Mouse (Mus musculus) neural tube, embryonic 15.5 days (tissue): ENCODE measurements around the gene Myo3b. TPM values are rescaled to one million over a fixed set of nuclear protein-coding genes. Genes with fewer than 3 reads are reported as not detected.

Source experiments
- ATAC-seq: fragments of 200-750 bp; cut with Nextera tagmentation; 2 replicates; pipeline ENCODE4 v1.8.0; 2017; ENCODE audit warnings: mild to moderate bottlenecking, moderate TSS enrichment, moderate library complexity; ENCODE audit not compliant: low FRiP score
- H3K27ac ChIP-seq: fragments of 300-500 bp; sonication (generic); replicated peaks from 2 replicates; pipeline ENCODE4 v1.5.1; 2015; ENCODE audit warnings: mild to moderate bottlenecking, inconsistent platforms
- H3K27me3 ChIP-seq: fragments of 300-500 bp; sonication (generic); replicated peaks from 2 replicates; pipeline ENCODE4 v1.6.1; 2015; ENCODE audit warnings: inconsistent platforms
- H3K36me3 ChIP-seq: fragments of 300-500 bp; sonication (generic); 2 replicates; pipeline ENCODE4 v1.6.1; 2015; ENCODE audit warnings: inconsistent platforms
- H3K4me1 ChIP-seq: fragments of 300-500 bp; sonication (generic); 2 replicates; pipeline ENCODE4 v1.6.1; 2015; ENCODE audit warnings: inconsistent platforms
- H3K4me2 ChIP-seq: fragments of 300-500 bp; sonication (generic); 2 replicates; pipeline ENCODE4 v1.6.1; 2015; ENCODE audit warnings: inconsistent platforms, mild to moderate bottlenecking, moderate library complexity
- H3K4me3 ChIP-seq: fragments of 300-500 bp; sonication (generic); replicated peaks from 2 replicates; pipeline ENCODE4 v1.5.1; 2015; ENCODE audit warnings: mild to moderate bottlenecking, inconsistent platforms
- H3K9ac ChIP-seq: fragments of 300-500 bp; sonication (generic); replicated peaks from 2 replicates; pipeline ENCODE4 v1.6.1; 2015; ENCODE audit warnings: mild to moderate bottlenecking, inconsistent platforms
- H3K9me3 ChIP-seq: fragments of 300-500 bp; sonication (generic); replicated peaks from 2 replicates; pipeline ENCODE4 v1.6.1; 2016; ENCODE audit warnings: inconsistent platforms
- WGBS: fragments of 180-500 bp; shearing (Covaris S2); methylation state at CpG from one replicate; pipeline ENCODE4 v1.1.7; 2015; ENCODE audit warnings: mixed read lengths; 5-methylcytosine and 5-hydroxymethylcytosine counted together
- polyA plus RNA-seq: library from polyadenylated mRNA; unstranded; fragments of >200 nt; fragmentation: Nextera tagmentation; extraction: Ambion mirVana; gene quantifications from 2 replicates; pipeline ENCODE4 v1.2.1, GENCODE M21; 2015

Myo3b gene
- polyA plus RNA-seq, 1 experiment from 2014 or later, result 0.19 TPM

GRCm38 (mm10) chr2:70347511-70347910 is 308.6 kb downstream of the Myo3b start:
- no peak overlapping the region for H3K9ac ChIP-seq
- H3K36me3 ChIP-seq, result no peaks in the 10 kb centered on the region
- WGBS, result 59% methylated on average over 1 of the region's 1 CpGs
- no peak overlapping the region for H3K27ac ChIP-seq
- no peaks in the 10 kb centered on the region for H3K4me1 ChIP-seq
- H3K9me3 ChIP-seq, result no peaks in the 10 kb centered on the region
- H3K4me3 ChIP-seq, result no peak overlapping the region
- no peak for ATAC-seq
- H3K4me2 ChIP-seq, result no peak overlapping the region
- no peaks in the 10 kb centered on the region for H3K27me3 ChIP-seq

DNA sequence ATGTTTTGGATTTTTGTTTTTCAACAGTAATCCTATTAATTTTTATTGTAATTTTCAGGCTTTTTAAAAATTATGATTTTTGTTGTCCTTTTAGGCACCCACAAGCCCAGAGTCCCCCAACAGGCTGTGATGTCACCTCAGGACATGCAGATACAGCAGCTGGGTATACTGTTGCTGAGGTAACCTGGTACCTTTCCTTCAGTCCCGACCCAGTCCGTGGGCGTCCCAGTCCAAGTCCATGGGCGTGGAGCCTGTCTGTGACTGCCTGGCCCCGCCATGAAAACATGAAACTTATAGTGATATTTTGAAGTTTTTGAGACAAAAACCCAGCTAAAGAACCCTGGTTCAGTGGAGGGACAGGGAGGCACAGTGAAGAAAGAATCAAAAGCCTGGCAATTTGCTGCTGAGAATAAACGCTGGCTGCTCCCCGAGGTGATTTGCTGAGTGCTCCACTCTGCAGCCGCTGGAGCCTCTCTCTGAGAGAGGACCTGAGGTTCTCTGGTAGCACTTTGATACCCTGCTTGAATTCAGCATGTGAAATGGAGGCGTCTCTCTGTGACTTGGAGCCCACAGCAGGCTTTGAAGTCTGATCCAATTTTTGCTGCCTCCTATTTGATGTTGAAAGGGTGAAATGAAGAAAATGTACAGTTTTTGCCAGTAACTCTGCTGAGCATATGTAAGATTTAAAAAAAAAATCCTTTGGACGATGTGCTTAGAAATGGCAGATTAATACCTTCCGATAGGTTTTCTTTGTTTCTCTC is 310.0 kb downstream of the Myo3b start:
- Histone ChIP-seq H3K36me3 (no peaks in the 10 kb centered on the region), H3K9ac (no peak overlapping the region), H3K4me2 (no peak overlapping the region), H3K4me1 (no peaks in the 10 kb centered on the region), H3K27me3 (no peaks in the 10 kb centered on the region), H3K4me3 (no peak overlapping the region), H3K9me3 (no peaks in the 10 kb centered on the region), H3K27ac (no peak overlapping the region)
- WGBS, result 67% methylated on average over 11 of the region's 11 CpGs
- no peak for ATAC-seq

GRCm38 (mm10) chr2:70352435-70353165 is 313.7 kb downstream of the Myo3b start:
- Histone ChIP-seq H3K9me3 (no peaks in the 10 kb centered on the region), H3K36me3 (no peaks in the 10 kb centered on the region), H3K4me1 (no peaks in the 10 kb centered on the region), H3K27me3 (no peaks in the 10 kb centered on the region), H3K9ac (no peak overlapping the region), H3K4me3 (no peak overlapping the region), H3K27ac (no peak overlapping the region), H3K4me2 (no peak overlapping the region)
- 81% methylated on average over 10 of the region's 10 CpGs for WGBS
- ATAC-seq, result no peak

DNA sequence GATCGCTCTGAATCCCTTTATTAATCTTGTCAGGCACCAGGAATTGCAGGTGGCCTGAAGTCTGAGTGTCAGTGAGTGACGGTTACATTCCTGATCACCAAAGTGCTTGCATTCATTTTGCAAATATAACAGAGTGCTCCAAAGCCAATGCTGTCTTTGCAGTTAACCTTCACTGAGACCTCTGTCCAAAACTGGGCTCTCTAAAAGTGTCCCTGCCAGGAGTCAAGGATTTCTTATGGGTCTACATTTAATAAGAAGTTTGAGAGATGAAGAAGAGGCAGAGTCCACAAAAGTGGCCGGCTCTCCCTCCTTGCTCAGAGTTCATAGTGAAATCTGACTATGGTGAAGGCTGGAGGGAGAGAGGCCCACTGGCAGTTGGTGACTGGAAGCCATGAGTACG is 315.1 kb downstream of the Myo3b start:
- no peak overlapping the region for H3K4me3 ChIP-seq
- no peaks in the 10 kb centered on the region for H3K36me3 ChIP-seq
- H3K27ac ChIP-seq, result no peak overlapping the region
- no peak for ATAC-seq
- WGBS, result 93% methylated on average over 4 of the region's 4 CpGs
- no peak overlapping the region for H3K4me2 ChIP-seq
- H3K9me3 ChIP-seq, result no peaks in the 10 kb centered on the region
- no peaks in the 10 kb centered on the region for H3K4me1 ChIP-seq
- H3K9ac ChIP-seq, result no peak overlapping the region
- no peaks in the 10 kb centered on the region for H3K27me3 ChIP-seq

DNA sequence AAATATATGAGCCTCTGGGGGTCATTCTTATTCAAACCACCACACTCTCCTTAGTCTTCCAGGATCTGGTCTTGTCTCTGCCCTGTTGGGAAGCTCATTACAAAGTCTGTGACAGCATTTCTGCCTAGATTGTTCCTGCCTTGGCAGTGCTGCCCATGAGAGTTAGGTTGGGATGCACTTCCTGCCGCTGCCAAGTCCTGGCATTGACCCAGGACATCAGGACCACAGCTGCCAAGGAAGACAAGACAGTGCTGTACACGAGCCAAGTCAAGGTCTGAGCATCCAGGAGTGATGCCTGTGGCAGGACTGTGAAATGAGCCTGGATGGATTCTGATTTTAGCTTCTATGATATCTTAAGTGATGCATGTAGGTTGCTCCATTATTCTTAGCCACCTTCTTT is 316.1 kb downstream of the Myo3b start:
- ATAC-seq, result no peak
- WGBS, result 74% methylated on average over 2 of the region's 2 CpGs

DNA sequence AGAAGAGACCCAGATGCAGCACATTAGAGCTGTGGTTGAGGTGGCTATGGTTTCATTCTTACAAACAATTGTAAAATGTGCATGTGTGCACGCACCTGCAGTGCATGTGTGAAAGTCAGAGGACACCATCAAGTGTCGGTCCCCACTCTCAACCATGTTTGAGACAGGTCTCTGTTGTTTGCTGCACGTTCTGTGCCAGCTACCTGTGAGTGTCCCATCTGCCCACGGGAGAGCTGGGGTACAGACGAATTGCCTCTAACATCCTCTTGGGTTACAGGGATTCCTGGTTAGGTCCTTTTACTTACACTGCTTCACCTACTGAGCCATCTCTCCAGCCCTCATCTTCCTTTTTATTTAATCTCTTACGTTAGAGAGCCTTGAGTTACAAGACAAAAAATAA is 330.5 kb downstream of the Myo3b start:
- WGBS, result 95% methylated on average over 6 of the region's 6 CpGs
- H3K9me3 ChIP-seq, result no peaks in the 10 kb centered on the region
- no peak overlapping the region for H3K9ac ChIP-seq
- H3K27ac ChIP-seq, result no peak overlapping the region
- no peaks in the 10 kb centered on the region for H3K36me3 ChIP-seq
- H3K4me2 ChIP-seq, result no peak overlapping the region
- H3K4me3 ChIP-seq, result no peak overlapping the region
- no peak for ATAC-seq
- no peaks in the 10 kb centered on the region for H3K4me1 ChIP-seq
- H3K27me3 ChIP-seq, result no peaks in the 10 kb centered on the region

More for the DNA sequence above, 316.1 kb downstream of the Myo3b start:
- Histone ChIP-seq H3K9ac (no peak overlapping the region), H3K4me3 (no peak overlapping the region), H3K36me3 (no peaks in the 10 kb centered on the region), H3K4me2 (no peak overlapping the region), H3K4me1 (no peaks in the 10 kb centered on the region), H3K9me3 (no peaks in the 10 kb centered on the region), H3K27me3 (no peaks in the 10 kb centered on the region), H3K27ac (no peak overlapping the region)

- Histone ChIP-seq H3K4me2 (no peak overlapping the region), H3K4me3 (no peak overlapping the region), H3K9ac (no peak overlapping the region), H3K4me1 (no peaks in the 10 kb centered on the region), H3K27me3 (no peaks in the 10 kb centered on the region), H3K36me3 (no peaks in the 10 kb centered on the region), H3K27ac (no peak overlapping the region), H3K9me3 (no peaks in the 10 kb centered on the region)
- no peak for ATAC-seq
- WGBS, result 72% methylated on average over 6 of the region's 6 CpGs
Observed at GRCm38 (mm10) chr2:70379341-70379740, 340.4 kb downstream of the Myo3b start.

DNA sequence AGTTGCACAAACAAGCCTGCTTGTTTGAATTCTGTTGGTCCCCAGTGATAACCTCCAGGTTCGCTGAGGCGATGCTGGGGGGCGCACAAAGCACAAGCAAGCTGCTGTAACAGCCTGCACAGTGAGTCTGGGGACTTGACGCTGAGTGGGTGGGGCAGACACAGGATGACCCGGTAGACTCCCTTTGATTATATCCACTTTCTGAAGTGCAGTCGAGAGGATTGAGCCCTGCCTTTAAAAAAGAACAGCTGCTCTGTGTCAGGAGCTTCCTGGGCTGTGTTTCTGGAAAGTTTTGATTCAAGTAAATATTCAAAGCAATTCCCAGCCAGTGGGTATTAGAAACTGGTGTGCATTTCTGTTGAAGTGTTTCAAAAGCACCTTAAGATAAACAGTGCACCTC is 341.0 kb downstream of the Myo3b start:
- ATAC-seq, result no peak
- H3K4me1 ChIP-seq, result no peaks in the 10 kb centered on the region
- no peak overlapping the region for H3K4me3 ChIP-seq
- H3K9ac ChIP-seq, result no peak overlapping the region
- no peaks in the 10 kb centered on the region for H3K9me3 ChIP-seq
- no peak overlapping the region for H3K27ac ChIP-seq
- H3K4me2 ChIP-seq, result no peak overlapping the region
- WGBS, result 32% methylated on average over 6 of the region's 6 CpGs
- H3K36me3 ChIP-seq, result no peaks in the 10 kb centered on the region
- no peaks in the 10 kb centered on the region for H3K27me3 ChIP-seq

DNA sequence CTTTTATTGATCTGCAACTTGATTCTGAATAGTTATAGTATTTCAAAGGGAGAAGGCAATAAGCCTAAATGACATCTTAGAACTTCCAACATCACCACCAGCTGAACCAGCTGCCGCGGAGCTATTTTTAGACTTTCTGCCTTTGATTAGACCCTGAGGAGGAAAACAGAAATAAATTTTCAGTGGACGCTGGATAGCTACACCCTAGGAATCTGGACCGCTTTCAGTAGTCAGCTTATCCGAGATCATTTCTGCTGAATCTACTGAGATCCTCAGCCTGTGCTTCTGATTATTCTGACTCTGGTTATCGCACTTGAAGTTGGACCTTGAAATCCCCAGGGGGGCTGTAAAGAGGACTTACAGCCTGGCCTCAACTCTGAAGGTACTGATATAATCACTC is 349.7 kb downstream of the Myo3b start:
- no peaks in the 10 kb centered on the region for H3K27me3 ChIP-seq
- peaks cover 11% of the 10 kb centered on the region for H3K4me1 ChIP-seq
- H3K4me3 ChIP-seq, result no peak overlapping the region
- H3K9me3 ChIP-seq, result no peaks in the 10 kb centered on the region
- peak overlapping the region; percentile 23; the same call in 1 of the 2 replicates for H3K27ac ChIP-seq
- ATAC-seq, result no peak
- no peaks in the 10 kb centered on the region for H3K36me3 ChIP-seq
- 36% methylated on average over 6 of the region's 6 CpGs for WGBS
- no peak overlapping the region for H3K9ac ChIP-seq
- H3K4me2 ChIP-seq, result peak overlapping the region; percentile 21; the same call in 1 of the 2 replicates

- ATAC-seq, result no peak
- H3K4me2 ChIP-seq, result no peak overlapping the region
- H3K36me3 ChIP-seq, result no peaks in the 10 kb centered on the region
- no peaks in the 10 kb centered on the region for H3K27me3 ChIP-seq
- H3K9me3 ChIP-seq, result no peaks in the 10 kb centered on the region
- peaks cover 11% of the 10 kb centered on the region for H3K4me1 ChIP-seq
- H3K27ac ChIP-seq, result peak overlapping the region; percentile 23; the same call in 1 of the 2 replicates
- H3K9ac ChIP-seq, result no peak overlapping the region
- no peak overlapping the region for H3K4me3 ChIP-seq
- 74% methylated on average over 1 of the region's 1 CpGs for WGBS
Observed at GRCm38 (mm10) chr2:70389162-70389561, 350.2 kb downstream of the Myo3b start.

DNA sequence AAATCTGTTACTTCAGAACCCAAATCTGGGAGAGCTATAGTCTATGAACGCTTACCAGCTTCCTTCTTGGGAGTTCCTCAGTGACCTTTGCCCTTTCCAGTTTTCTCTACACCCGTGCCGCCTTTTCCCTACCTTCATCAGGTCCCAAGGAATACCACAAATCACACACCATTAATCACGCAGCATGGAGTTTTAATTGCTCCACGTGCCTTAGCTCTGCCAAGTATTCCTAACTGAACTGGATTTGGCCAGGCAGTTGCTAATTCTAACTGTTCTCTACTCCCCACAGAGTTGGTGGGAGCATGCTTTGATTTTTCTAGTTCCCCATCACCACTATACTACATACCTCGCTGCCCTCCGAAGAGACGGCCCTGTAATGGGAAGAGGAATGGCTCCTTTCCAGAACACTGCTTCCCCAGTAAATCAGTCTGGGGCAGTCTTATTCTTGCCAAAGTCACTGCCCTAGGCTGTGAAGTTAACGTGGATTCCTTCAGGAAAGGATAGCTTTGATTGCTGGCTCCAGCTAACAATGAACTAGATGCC is 358.9 kb downstream of the Myo3b start:
- Histone ChIP-seq H3K4me1 (peaks cover 10% of the 10 kb centered on the region; the same call in 1 of the 2 replicates), H3K36me3 (no peaks in the 10 kb centered on the region), H3K4me2 (no peak overlapping the region), H3K9ac (no peak overlapping the region), H3K9me3 (no peaks in the 10 kb centered on the region), H3K4me3 (no peak overlapping the region), H3K27ac (no peak overlapping the region), H3K27me3 (no peaks in the 10 kb centered on the region)
- peak; percentile 47; the same call in 1 of the 2 replicates for ATAC-seq
- WGBS, result 41% methylated on average over 9 of the region's 9 CpGs
